Mouse (Mus musculus): Measurements from ENCODE around the gene Pxdc1. TPM values are rescaled to one million over a fixed set of nuclear protein-coding genes. Genes with fewer than 3 reads are reported as not detected.
A peak's percentile ranks its signal among the peaks of the same experiment; 100 is the strongest.

Gene Pxdc1
- total and polyA plus RNA-seq, 3 experiments, result 0.11 TPM; not detected in 2

GRCm38 (mm10) chr13:34652353-34653241, 689 bp downstream of the Pxdc1 start:
- Histone ChIP-seq H3K4me1 (ENCODE audit: insufficient read depth, low read depth, low read length) (no peaks in the 10 kb centered on the region), H3K36me3 (replicated peaks) (no peaks in the 10 kb centered on the region), H3K4me3 (ENCODE audit: low read depth, low read length) (peak overlapping the region; percentile 14; the same call in 1 of the 2 replicates), H3K27me3 (ENCODE audit: insufficient read depth, low read length) (peaks cover 18% of the 10 kb centered on the region; the same call in 1 of the 2 replicates), H3K9me3 (replicated peaks) (peaks cover 19% of the 10 kb centered on the region)
- no peak for DNase-seq (ENCODE audit: low spot score)
- no peak for TF ChIP-seq GATA2 (IDR thresholded peaks at IDR 0.05; ENCODE audit: borderline replicate concordance, low read depth, low read length)
- no peak for TF ChIP-seq GATA1 (IDR thresholded peaks at IDR 0.05; ENCODE audit: borderline replicate concordance, low read length)
- TF ChIP-seq CTCF (IDR thresholded peaks at IDR 0.05; ENCODE audit: low read depth, low read length), result no peak
- no peak for TF ChIP-seq TAL1 (conservative IDR thresholded peaks at IDR 0.05; ENCODE audit: low read depth, low read length)
- TF ChIP-seq POLR2AphosphoS5 (IDR thresholded peaks at IDR 0.05; ENCODE audit: insufficient replicate concordance, low read depth, low read length), result no peak
- ATAC-seq (ENCODE audit: extremely low read depth, insufficient number of reproducible peaks, low FRiP score, poor library complexity, severe bottlenecking), result no peak

GRCm38 (mm10) chr13:34652016-34652352, 1.3 kb downstream of the Pxdc1 start:
- Histone ChIP-seq H3K36me3 (replicated peaks) (no peaks in the 10 kb centered on the region), H3K4me1 (ENCODE audit: insufficient read depth, low read depth, low read length) (no peaks in the 10 kb centered on the region), H3K27me3 (ENCODE audit: insufficient read depth, low read length) (peaks cover 21% of the 10 kb centered on the region), H3K4me3 (ENCODE audit: low read depth, low read length) (peak overlapping the region; percentile 14; the same call in 1 of the 2 replicates), H3K9me3 (replicated peaks) (peaks cover 19% of the 10 kb centered on the region)
- TF ChIP-seq POLR2AphosphoS5 (IDR thresholded peaks at IDR 0.05; ENCODE audit: insufficient replicate concordance, low read depth, low read length) (no peak), TAL1 (conservative IDR thresholded peaks at IDR 0.05; ENCODE audit: low read depth, low read length) (no peak), GATA2 (IDR thresholded peaks at IDR 0.05; ENCODE audit: borderline replicate concordance, low read depth, low read length) (no peak), CTCF (IDR thresholded peaks at IDR 0.05; ENCODE audit: low read depth, low read length) (no peak), GATA1 (IDR thresholded peaks at IDR 0.05; ENCODE audit: borderline replicate concordance, low read length) (no peak)
- no peak for ATAC-seq (ENCODE audit: extremely low read depth, insufficient number of reproducible peaks, low FRiP score, poor library complexity, severe bottlenecking)
- DNase-seq (ENCODE audit: low spot score), result no peak

GRCm38 (mm10) chr13:34651474-34651991, 1.8 kb downstream of the Pxdc1 start:
- DNase-seq (ENCODE audit: low spot score) (no peak), ATAC-seq (ENCODE audit: extremely low read depth, insufficient number of reproducible peaks, low FRiP score, poor library complexity, severe bottlenecking) (no peak)
- H3K9me3 ChIP-seq (replicated peaks), result peaks cover 19% of the 10 kb centered on the region
- no peaks in the 10 kb centered on the region for H3K4me1 ChIP-seq (ENCODE audit: insufficient read depth, low read depth, low read length)
- no peak overlapping the region for H3K4me3 ChIP-seq (ENCODE audit: low read depth, low read length)
- no peaks in the 10 kb centered on the region for H3K36me3 ChIP-seq (replicated peaks)
- no peak for TF ChIP-seq TAL1 (conservative IDR thresholded peaks at IDR 0.05; ENCODE audit: low read depth, low read length)
- no peak for TF ChIP-seq GATA1 (IDR thresholded peaks at IDR 0.05; ENCODE audit: borderline replicate concordance, low read length)
- TF ChIP-seq GATA2 (IDR thresholded peaks at IDR 0.05; ENCODE audit: borderline replicate concordance, low read depth, low read length), result no peak
- TF ChIP-seq CTCF (IDR thresholded peaks at IDR 0.05; ENCODE audit: low read depth, low read length), result no peak
- TF ChIP-seq POLR2AphosphoS5 (IDR thresholded peaks at IDR 0.05; ENCODE audit: insufficient replicate concordance, low read depth, low read length), result no peak
- H3K27me3 ChIP-seq (ENCODE audit: insufficient read depth, low read length), result peaks cover 24% of the 10 kb centered on the region

- no peak for TF ChIP-seq GATA2 (IDR thresholded peaks at IDR 0.05; ENCODE audit: borderline replicate concordance, low read depth, low read length)
- no peak for TF ChIP-seq TAL1 (conservative IDR thresholded peaks at IDR 0.05; ENCODE audit: low read depth, low read length)
- TF ChIP-seq GATA1 (IDR thresholded peaks at IDR 0.05; ENCODE audit: borderline replicate concordance, low read length), result no peak
- no peak for TF ChIP-seq CTCF (IDR thresholded peaks at IDR 0.05; ENCODE audit: low read depth, low read length)
- no peak for TF ChIP-seq POLR2AphosphoS5 (IDR thresholded peaks at IDR 0.05; ENCODE audit: insufficient replicate concordance, low read depth, low read length)
- Histone ChIP-seq H3K27me3 (ENCODE audit: insufficient read depth, low read length) (peaks cover 27% of the 10 kb centered on the region), H3K36me3 (replicated peaks) (no peaks in the 10 kb centered on the region), H3K4me3 (ENCODE audit: low read depth, low read length) (no peak overlapping the region), H3K4me1 (ENCODE audit: insufficient read depth, low read depth, low read length) (no peaks in the 10 kb centered on the region), H3K9me3 (replicated peaks) (peaks cover 19% of the 10 kb centered on the region)
- no peak for DNase-seq (ENCODE audit: low spot score)
- ATAC-seq (ENCODE audit: extremely low read depth, insufficient number of reproducible peaks, low FRiP score, poor library complexity, severe bottlenecking), result no peak
These were observed 2.3 kb downstream of the Pxdc1 start for GRCm38 (mm10) chr13:34650953-34651352.

- Histone ChIP-seq H3K9me3 (replicated peaks) (peaks cover 19% of the 10 kb centered on the region), H3K4me3 (ENCODE audit: low read depth, low read length) (no peak overlapping the region), H3K36me3 (replicated peaks) (no peaks in the 10 kb centered on the region), H3K27me3 (ENCODE audit: insufficient read depth, low read length) (peaks cover 31% of the 10 kb centered on the region), H3K4me1 (ENCODE audit: insufficient read depth, low read depth, low read length) (no peaks in the 10 kb centered on the region)
- ATAC-seq (ENCODE audit: extremely low read depth, insufficient number of reproducible peaks, low FRiP score, poor library complexity, severe bottlenecking) (no peak), DNase-seq (ENCODE audit: low spot score) (no peak)
- no peak for TF ChIP-seq GATA2 (IDR thresholded peaks at IDR 0.05; ENCODE audit: borderline replicate concordance, low read depth, low read length)
- TF ChIP-seq POLR2AphosphoS5 (IDR thresholded peaks at IDR 0.05; ENCODE audit: insufficient replicate concordance, low read depth, low read length), result no peak
- TF ChIP-seq CTCF (IDR thresholded peaks at IDR 0.05; ENCODE audit: low read depth, low read length), result no peak
- TF ChIP-seq GATA1 (IDR thresholded peaks at IDR 0.05; ENCODE audit: borderline replicate concordance, low read length), result no peak
- TF ChIP-seq TAL1 (conservative IDR thresholded peaks at IDR 0.05; ENCODE audit: low read depth, low read length), result no peak
These were observed 2.9 kb downstream of the Pxdc1 start for GRCm38 (mm10) chr13:34650371-34650770.

- peaks cover 40% of the 10 kb centered on the region for H3K27me3 ChIP-seq (ENCODE audit: insufficient read depth, low read length)
- TF ChIP-seq GATA2 (IDR thresholded peaks at IDR 0.05; ENCODE audit: borderline replicate concordance, low read depth, low read length) (no peak), POLR2AphosphoS5 (IDR thresholded peaks at IDR 0.05; ENCODE audit: insufficient replicate concordance, low read depth, low read length) (no peak), GATA1 (IDR thresholded peaks at IDR 0.05; ENCODE audit: borderline replicate concordance, low read length) (no peak), TAL1 (conservative IDR thresholded peaks at IDR 0.05; ENCODE audit: low read depth, low read length) (no peak), CTCF (IDR thresholded peaks at IDR 0.05; ENCODE audit: low read depth, low read length) (no peak)
These were observed 5.5 kb downstream of the Pxdc1 start for GRCm38 (mm10) chr13:34647751-34648150.

More at GRCm38 (mm10) chr13:34647751-34648150, 5.5 kb downstream of the Pxdc1 start:
- no peak for ATAC-seq (ENCODE audit: extremely low read depth, insufficient number of reproducible peaks, low FRiP score, poor library complexity, severe bottlenecking)
- DNase-seq (ENCODE audit: low spot score), result no peak
- no peaks in the 10 kb centered on the region for H3K4me1 ChIP-seq (ENCODE audit: insufficient read depth, low read depth, low read length)
- no peaks in the 10 kb centered on the region for H3K36me3 ChIP-seq (replicated peaks)
- H3K4me3 ChIP-seq (ENCODE audit: low read depth, low read length), result no peak overlapping the region
- H3K9me3 ChIP-seq (replicated peaks), result peaks cover 15% of the 10 kb centered on the region
